8 mouse cellular contexts compared by ENCODE assay signal in genomic region chr12:116071023-116071422, GRCm38 (mm10). TPM values are rescaled to one million over a fixed set of nuclear protein-coding genes. Genes with fewer than 3 reads are reported as not detected.
DNase-seq lines count a peak whose midpoint lies in the region; ATAC-seq and TF ChIP-seq lines count a peak whose summit lies in the region.

No protein-coding gene starts in this region.

- TF ChIP-seq POLR2A in brain, embryonic 14.5 days (IDR thresholded peaks at IDR 0.05; ENCODE audit: borderline replicate concordance, extremely low read depth, insufficient read depth, insufficient read length, poor library complexity, severe bottlenecking), result no peak

- 21% methylated on average over 3 of the region's 3 CpGs for WGBS in kidney, embryonic 15.5 days
- WGBS in forebrain, embryonic 10.5 days, result 27% methylated on average over 3 of the region's 3 CpGs
- 33% methylated on average over 3 of the region's 3 CpGs for WGBS in hindbrain, embryonic 11.5 days
- WGBS in liver, embryonic 12.5 days (ENCODE audit: insufficient replicate concordance), result 25% methylated on average over 3 of the region's 3 CpGs
- WGBS in neural tube, embryonic 12.5 days, result 28% methylated on average over 3 of the region's 3 CpGs

- DNase-seq in kidney, adult 9 months, result no peak
- peak; percentile 50 for DNase-seq in brain, embryonic 14.5 days (ENCODE audit: low read depth)
- DNase-seq in forebrain, embryonic 10.5 days (ENCODE audit: extremely low spot score, low spot score), result peak; percentile 36
- peak; percentile 62 for DNase-seq in hindbrain, embryonic 11.5 days (ENCODE audit: low spot score)
- no peak for DNase-seq in spleen, postnatal 4 days (ENCODE audit: low spot score in 2 of 2)

- H3K9me3 ChIP-seq in kidney, embryonic 15.5 days (replicated peaks), result no peaks in the 10 kb centered on the region
- H3K9me3 ChIP-seq in forebrain, embryonic 10.5 days, result no peaks in the 10 kb centered on the region
- no peaks in the 10 kb centered on the region for H3K9me3 ChIP-seq in hindbrain, embryonic 11.5 days (ENCODE audit: control insufficient read depth, low read length)
- H3K9me3 ChIP-seq in liver, embryonic 12.5 days (replicated peaks), result no peaks in the 10 kb centered on the region
- no peaks in the 10 kb centered on the region for H3K9me3 ChIP-seq in neural tube, embryonic 12.5 days

- peak; percentile 87 for ATAC-seq in kidney, embryonic 15.5 days (replicated peaks; ENCODE audit: low FRiP score)
- ATAC-seq in hindbrain, embryonic 11.5 days (ENCODE audit: low FRiP score), result peak; percentile 86
- ATAC-seq in liver, embryonic 12.5 days, result 0 out of 2 replicates have a peak, but pooled peaks have one; percentile 13
- ATAC-seq in neural tube, embryonic 12.5 days (ENCODE audit: low FRiP score, low read depth), result peak; percentile 74

- H3K4me2 ChIP-seq in kidney, embryonic 15.5 days, result no peak overlapping the region
- no peak overlapping the region for H3K4me2 ChIP-seq in hindbrain, embryonic 11.5 days (replicated peaks; ENCODE audit: low read depth, low read length)
- H3K4me2 ChIP-seq in liver, embryonic 12.5 days, result no peak overlapping the region
- H3K4me2 ChIP-seq in neural tube, embryonic 12.5 days (replicated peaks), result no peak overlapping the region

- peak; percentile 63 for TF ChIP-seq CTCF in brain, embryonic 14.5 days (IDR thresholded peaks at IDR 0.05; ENCODE audit: borderline replicate concordance, extremely low read depth, insufficient read depth, insufficient read length)

- H3K4me1 ChIP-seq in kidney, embryonic 15.5 days, result no peaks in the 10 kb centered on the region
- H3K4me1 ChIP-seq in forebrain, embryonic 10.5 days, result no peaks in the 10 kb centered on the region
- no peaks in the 10 kb centered on the region for H3K4me1 ChIP-seq in hindbrain, embryonic 11.5 days (replicated peaks; ENCODE audit: control insufficient read depth, insufficient read depth, low read length)
- H3K4me1 ChIP-seq in liver, embryonic 12.5 days, result no peaks in the 10 kb centered on the region
- no peaks in the 10 kb centered on the region for H3K4me1 ChIP-seq in neural tube, embryonic 12.5 days

- H3K9ac ChIP-seq in kidney, embryonic 15.5 days, result no peak overlapping the region
- no peak overlapping the region for H3K9ac ChIP-seq in hindbrain, embryonic 11.5 days (ENCODE audit: low read depth, low read length)
- no peak overlapping the region for H3K9ac ChIP-seq in liver, embryonic 12.5 days
- H3K9ac ChIP-seq in neural tube, embryonic 12.5 days, result no peak overlapping the region

- H3K27ac ChIP-seq in kidney, embryonic 15.5 days, result no peak overlapping the region
- H3K27ac ChIP-seq in forebrain, embryonic 10.5 days, result no peak overlapping the region
- no peak overlapping the region for H3K27ac ChIP-seq in hindbrain, embryonic 11.5 days (ENCODE audit: low read depth, low read length)
- H3K27ac ChIP-seq in liver, embryonic 12.5 days, result no peak overlapping the region
- no peak overlapping the region for H3K27ac ChIP-seq in neural tube, embryonic 12.5 days

- no peak overlapping the region for H3K4me3 ChIP-seq in kidney, embryonic 15.5 days (replicated peaks)
- H3K4me3 ChIP-seq in forebrain, embryonic 10.5 days, result no peak overlapping the region
- H3K4me3 ChIP-seq in hindbrain, embryonic 11.5 days (ENCODE audit: low read depth, low read length), result no peak overlapping the region
- no peak overlapping the region for H3K4me3 ChIP-seq in liver, embryonic 12.5 days
- no peak overlapping the region for H3K4me3 ChIP-seq in neural tube, embryonic 12.5 days

- H3K36me3 ChIP-seq in kidney, embryonic 15.5 days, result no peaks in the 10 kb centered on the region
- H3K36me3 ChIP-seq in forebrain, embryonic 10.5 days (replicated peaks), result no peaks in the 10 kb centered on the region
- H3K36me3 ChIP-seq in hindbrain, embryonic 11.5 days (ENCODE audit: control insufficient read depth, insufficient read depth, low read length), result no peaks in the 10 kb centered on the region
- H3K36me3 ChIP-seq in liver, embryonic 12.5 days, result no peaks in the 10 kb centered on the region
- no peaks in the 10 kb centered on the region for H3K36me3 ChIP-seq in neural tube, embryonic 12.5 days

- peaks cover 13% of the 10 kb centered on the region for H3K27me3 ChIP-seq in kidney, embryonic 15.5 days
- peaks cover 14% of the 10 kb centered on the region for H3K27me3 ChIP-seq in forebrain, embryonic 10.5 days (ENCODE audit: poor library complexity, severe bottlenecking)
- H3K27me3 ChIP-seq in hindbrain, embryonic 11.5 days (ENCODE audit: control insufficient read depth, insufficient read depth, low read length), result no peaks in the 10 kb centered on the region; the same call in 1 of the 2 replicates
- H3K27me3 ChIP-seq in liver, embryonic 12.5 days (replicated peaks), result peaks cover 6% of the 10 kb centered on the region; the same call in 1 of the 2 replicates
- H3K27me3 ChIP-seq in neural tube, embryonic 12.5 days (replicated peaks), result 0 out of 2 replicates have a peak, but pooled peaks cover 5% of the 10 kb centered on the region

RNA-seq across cellular contexts. Expression of gene Vipr2, which starts 6.5 kb away (rescaled TPM):
- 0.86 and 1.2 TPM in 2 replicates for polyA plus RNA-seq in kidney, embryonic 15.5 days (2015; fragmentation: Nextera tagmentation; extraction: Ambion mirVana)
- polyA plus RNA-seq in brain, embryonic 14.5 days (2012; rRNA removed), result 1.7 and 2.1 TPM in 2 replicates
- polyA plus RNA-seq in forebrain, embryonic 10.5 days (2016; fragmentation: Nextera tagmentation; extraction: Ambion mirVana), result 2.9 and 3.2 TPM in 2 replicates
- 1.7 and 2.3 TPM in 2 replicates for polyA plus RNA-seq in hindbrain, embryonic 11.5 days (2014; fragmentation: Nextera tagmentation; extraction: Ambion mirVana)
- 0.27 and 0.38 TPM in 2 replicates for polyA plus RNA-seq in liver, embryonic 12.5 days (2016; fragmentation: Nextera tagmentation; extraction: Ambion mirVana)
- 0.63 and 0.85 TPM in 2 replicates for polyA plus RNA-seq in neural tube, embryonic 12.5 days (2016; fragmentation: Nextera tagmentation; extraction: Ambion mirVana)

RNA-seq across cellular contexts. Expression of gene Zfp386, which starts 23.5 kb away (rescaled TPM):
- 48.1 and 48.8 TPM in 2 replicates for polyA plus RNA-seq in kidney, embryonic 15.5 days (2015; fragmentation: Nextera tagmentation; extraction: Ambion mirVana)
- 38.3 and 38.4 TPM in 2 replicates for polyA plus RNA-seq in brain, embryonic 14.5 days (2012; rRNA removed)
- polyA plus RNA-seq in forebrain, embryonic 10.5 days (2016; fragmentation: Nextera tagmentation; extraction: Ambion mirVana), result 60.6 and 62.0 TPM in 2 replicates
- 70.8 and 71.4 TPM in 2 replicates for polyA plus RNA-seq in hindbrain, embryonic 11.5 days (2014; fragmentation: Nextera tagmentation; extraction: Ambion mirVana)
- 8.7 and 9.1 TPM in 2 replicates for polyA plus RNA-seq in liver, embryonic 12.5 days (2016; fragmentation: Nextera tagmentation; extraction: Ambion mirVana)
- 58.1 and 64.8 TPM in 2 replicates for polyA plus RNA-seq in neural tube, embryonic 12.5 days (2016; fragmentation: Nextera tagmentation; extraction: Ambion mirVana)

Comparison
In these comparisons a context has a peak if more than half of its experiments do, and no peak if none do; other contexts are left out.
1. ATAC-seq: peak in every context shown above with its lines; median percentile 87 in kidney, embryonic 15.5 days; 86 in hindbrain, embryonic 11.5 days; 74 in neural tube, embryonic 12.5 days; 13 in liver, embryonic 12.5 days.
2. DNase-seq: peak in brain, embryonic 14.5 days (single experiment), forebrain, embryonic 10.5 days (single experiment) and hindbrain, embryonic 11.5 days (single experiment); none in kidney, adult 9 months (single experiment) and spleen, postnatal 4 days (0 of 2).